Mouse (Mus musculus): Measurements from ENCODE around the gene Crip1. TPM values are rescaled to one million over a fixed set of nuclear protein-coding genes. Genes with fewer than 3 reads are reported as not detected.

Crip1 gene
- polyA plus RNA-seq, 2 experiments: 403 to 469 TPM

DNA sequence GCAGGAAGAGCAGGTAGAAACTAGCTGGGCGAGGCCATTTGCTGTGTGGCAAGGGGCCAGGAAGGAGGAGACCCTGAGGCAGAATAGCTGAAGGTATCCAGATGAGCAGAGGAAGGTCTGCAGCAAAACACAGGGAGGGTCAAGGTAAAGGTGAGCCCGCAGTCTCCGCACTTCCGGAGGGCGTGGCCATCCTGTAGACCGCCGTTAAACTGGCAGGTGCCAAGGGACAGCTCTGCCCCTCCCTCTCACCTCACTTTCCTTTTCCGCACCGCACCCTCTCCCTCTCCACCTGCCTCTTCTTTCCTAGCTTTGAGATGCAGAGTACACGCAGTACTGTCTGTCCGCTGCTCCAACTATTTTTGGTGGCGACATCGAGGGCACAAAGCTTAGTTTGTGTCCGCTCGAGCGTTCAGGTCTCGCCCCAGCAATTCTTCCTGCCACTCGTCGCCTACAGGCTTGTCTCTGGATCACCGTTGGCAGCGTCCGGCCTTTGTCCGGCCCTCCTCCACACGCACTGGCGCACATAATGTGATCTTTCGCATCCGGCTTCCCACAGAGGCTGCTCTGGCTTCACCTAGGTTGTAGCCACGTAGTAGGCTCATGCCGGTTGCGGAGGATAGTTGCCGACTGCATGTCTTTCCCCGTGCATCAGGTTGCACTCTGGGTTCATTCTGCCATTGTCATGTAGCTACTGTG is 9.1 kb downstream of the Crip1 start:
- Histone ChIP-seq H3K27me3 (ENCODE audit: control insufficient read depth, insufficient read depth, low read length) (no peaks in the 10 kb centered on the region), H3K4me3 (replicated peaks; ENCODE audit: low read length) (peak overlapping the region; percentile 48), H3K9me3 (ENCODE audit: control insufficient read depth, low read length) (no peaks in the 10 kb centered on the region), H3K4me2 (replicated peaks; ENCODE audit: low read depth, low read length, severe bottlenecking) (peak overlapping the region; percentile 95), H3K36me3 (ENCODE audit: control insufficient read depth, insufficient read depth, low read length) (no peaks in the 10 kb centered on the region), H3K9ac (ENCODE audit: low read depth, low read length, severe bottlenecking) (peak overlapping the region; percentile 68), H3K27ac (replicated peaks; ENCODE audit: low read depth, low read length) (peak overlapping the region; percentile 84), H3K4me1 (ENCODE audit: control insufficient read depth, insufficient read depth, low read length) (peaks cover 19% of the 10 kb centered on the region)
- TF ChIP-seq POLR2A (IDR thresholded peaks at IDR 0.05; ENCODE audit: borderline replicate concordance, extremely low read depth, insufficient read depth, insufficient read length): no peak
- DNase-seq (ENCODE audit: low spot score) (no peak), ATAC-seq (ENCODE audit: low FRiP score, low read depth) (peak; percentile 0; the same call in 1 of the 2 replicates)
- 6% methylated on average over 32 of the region's 32 CpGs for WGBS

DNA sequence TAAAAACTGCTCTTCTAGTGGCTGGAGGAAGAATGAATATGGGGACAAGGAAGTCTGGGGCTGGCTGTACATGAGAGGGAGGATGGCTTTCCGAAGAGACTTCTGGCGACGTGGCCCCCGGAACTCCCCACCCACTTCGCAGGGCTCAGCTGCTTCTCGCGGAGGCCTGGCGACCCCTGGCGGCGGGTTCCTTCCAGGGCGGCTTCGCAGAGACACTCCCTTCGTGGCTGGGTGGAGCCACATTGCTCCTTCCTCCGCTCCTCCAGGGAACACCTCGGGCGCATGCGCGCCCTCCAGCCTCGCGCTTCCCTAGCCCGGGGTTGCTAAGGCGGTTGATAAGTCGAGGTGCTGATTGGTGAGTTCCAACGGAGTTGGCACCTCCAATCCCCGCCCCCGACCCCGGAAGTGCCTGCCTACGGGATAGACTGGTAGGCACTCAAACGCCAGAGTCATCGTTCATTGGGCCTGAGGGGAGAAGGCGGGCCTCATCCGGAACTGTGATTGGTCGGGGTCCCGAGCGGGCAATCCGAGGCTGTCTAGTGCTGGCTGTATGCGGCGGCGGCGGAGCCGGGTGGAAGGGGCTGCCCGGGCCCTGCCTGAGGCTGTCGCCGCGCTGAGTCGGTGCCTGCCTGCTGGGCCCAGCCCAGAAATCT is 9.9 kb downstream of the Crip1 start, which contains the start of gene Tedc1:
Gene Tedc1, plus strand, starts transcription at position 535 of the 653 bp plus-strand sequence.
- WGBS: 3% methylated on average over 45 of the region's 46 CpGs
- H3K9ac ChIP-seq (ENCODE audit: low read depth, low read length, severe bottlenecking): peak within 1 kb of the TSS; percentile 68

DNA sequence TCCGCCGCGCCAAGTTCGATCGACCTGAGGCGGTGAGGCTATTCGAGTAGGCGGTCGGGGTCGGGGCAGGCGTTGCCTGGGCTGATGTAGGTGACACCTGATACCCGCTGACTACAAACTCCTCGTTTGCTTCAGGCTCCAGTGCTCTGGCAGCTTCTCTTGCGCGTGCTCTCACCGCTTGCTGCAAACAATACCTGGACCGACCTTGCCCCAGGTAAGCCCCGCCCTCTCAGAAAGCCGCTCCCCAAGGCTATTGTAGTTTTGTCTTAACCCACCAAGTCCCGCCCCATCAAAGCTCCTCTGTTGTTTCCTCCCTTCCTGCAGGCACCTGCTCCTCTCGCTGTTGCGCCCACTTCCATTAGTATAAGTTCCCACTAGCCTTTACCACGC is 10.4 kb downstream of the Crip1 start:
- peaks cover 17% of the 10 kb centered on the region for H3K4me1 ChIP-seq (ENCODE audit: control insufficient read depth, insufficient read depth, low read length)
- ATAC-seq (ENCODE audit: low FRiP score, low read depth): peak; percentile 17
- peaks cover 3% of the 10 kb centered on the region; the same call in 1 of the 2 replicates for H3K36me3 ChIP-seq (ENCODE audit: control insufficient read depth, insufficient read depth, low read length)
- DNase-seq (ENCODE audit: low spot score): no peak
- peak overlapping the region; percentile 95 for H3K4me2 ChIP-seq (replicated peaks; ENCODE audit: low read depth, low read length, severe bottlenecking)
- WGBS: under 1% methylated on average over 23 of the region's 23 CpGs
- peak overlapping the region; percentile 63 for H3K4me3 ChIP-seq (replicated peaks; ENCODE audit: low read length)
- H3K9ac ChIP-seq (ENCODE audit: low read depth, low read length, severe bottlenecking): peak overlapping the region; percentile 54
- H3K9me3 ChIP-seq (ENCODE audit: control insufficient read depth, low read length): no peaks in the 10 kb centered on the region
- TF ChIP-seq POLR2A (IDR thresholded peaks at IDR 0.05; ENCODE audit: borderline replicate concordance, extremely low read depth, insufficient read depth, insufficient read length): no peak
- H3K27ac ChIP-seq (replicated peaks; ENCODE audit: low read depth, low read length): no peak overlapping the region
- H3K27me3 ChIP-seq (ENCODE audit: control insufficient read depth, insufficient read depth, low read length): no peaks in the 10 kb centered on the region

More for the DNA sequence above, 9.9 kb downstream of the Crip1 start, which contains the start of gene Tedc1:
- H3K4me1 ChIP-seq (ENCODE audit: control insufficient read depth, insufficient read depth, low read length): peaks cover 19% of the 10 kb centered on the region
- no peaks in the 10 kb centered on the region for H3K36me3 ChIP-seq (ENCODE audit: control insufficient read depth, insufficient read depth, low read length)
- H3K27me3 ChIP-seq (ENCODE audit: control insufficient read depth, insufficient read depth, low read length): no peaks in the 10 kb centered on the region
- TF ChIP-seq POLR2A (IDR thresholded peaks at IDR 0.05; ENCODE audit: borderline replicate concordance, extremely low read depth, insufficient read depth, insufficient read length): peak; percentile 21; the same call in 1 of the 2 replicates
- ATAC-seq (ENCODE audit: low FRiP score, low read depth): peak; percentile 95
- peak within 1 kb of the TSS; percentile 95 for H3K4me2 ChIP-seq (replicated peaks; ENCODE audit: low read depth, low read length, severe bottlenecking)
- peak within 1 kb of the TSS; percentile 84 for H3K27ac ChIP-seq (replicated peaks; ENCODE audit: low read depth, low read length)
- peak; percentile 99 for DNase-seq (ENCODE audit: low spot score)
- peak within 1 kb of the TSS; percentile 63 for H3K4me3 ChIP-seq (replicated peaks; ENCODE audit: low read length)
- H3K9me3 ChIP-seq (ENCODE audit: control insufficient read depth, low read length): no peaks in the 10 kb centered on the region

DNA sequence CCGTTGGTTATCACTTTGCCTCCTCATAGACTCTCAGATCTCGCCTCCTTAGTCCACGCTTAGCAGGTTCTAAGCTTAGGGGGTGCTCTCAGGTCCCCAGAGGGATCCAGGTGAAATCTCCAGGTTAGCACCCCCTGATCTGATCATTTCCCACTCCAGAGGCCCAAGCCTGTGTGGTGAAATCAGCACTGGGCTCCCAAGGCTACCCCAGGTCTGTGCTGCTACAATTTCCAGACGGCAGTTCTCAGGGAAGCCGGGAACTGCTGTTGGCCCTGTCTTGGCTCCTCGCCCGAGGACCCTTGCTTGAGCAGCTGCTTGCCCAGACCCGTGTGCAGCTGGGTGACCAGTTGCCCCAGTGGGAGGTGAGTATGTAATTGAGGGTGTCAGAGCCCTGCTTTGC is 10.9 kb downstream of the Crip1 start:
- H3K4me1 ChIP-seq (ENCODE audit: control insufficient read depth, insufficient read depth, low read length): peaks cover 14% of the 10 kb centered on the region
- peaks cover 5% of the 10 kb centered on the region; the same call in 1 of the 2 replicates for H3K36me3 ChIP-seq (ENCODE audit: control insufficient read depth, insufficient read depth, low read length)
- H3K4me3 ChIP-seq (replicated peaks; ENCODE audit: low read length): peak overlapping the region; percentile 63
- no peaks in the 10 kb centered on the region for H3K9me3 ChIP-seq (ENCODE audit: control insufficient read depth, low read length)
- peak overlapping the region; percentile 95 for H3K4me2 ChIP-seq (replicated peaks; ENCODE audit: low read depth, low read length, severe bottlenecking)
- DNase-seq (ENCODE audit: low spot score) (no peak), ATAC-seq (ENCODE audit: low FRiP score, low read depth) (no peak)
- no peak for TF ChIP-seq POLR2A (IDR thresholded peaks at IDR 0.05; ENCODE audit: borderline replicate concordance, extremely low read depth, insufficient read depth, insufficient read length)
- 28% methylated on average over 8 of the region's 8 CpGs for WGBS
- H3K9ac ChIP-seq (ENCODE audit: low read depth, low read length, severe bottlenecking): peak overlapping the region; percentile 54
- H3K27ac ChIP-seq (replicated peaks; ENCODE audit: low read depth, low read length): no peak overlapping the region
- no peaks in the 10 kb centered on the region for H3K27me3 ChIP-seq (ENCODE audit: control insufficient read depth, insufficient read depth, low read length)

DNA sequence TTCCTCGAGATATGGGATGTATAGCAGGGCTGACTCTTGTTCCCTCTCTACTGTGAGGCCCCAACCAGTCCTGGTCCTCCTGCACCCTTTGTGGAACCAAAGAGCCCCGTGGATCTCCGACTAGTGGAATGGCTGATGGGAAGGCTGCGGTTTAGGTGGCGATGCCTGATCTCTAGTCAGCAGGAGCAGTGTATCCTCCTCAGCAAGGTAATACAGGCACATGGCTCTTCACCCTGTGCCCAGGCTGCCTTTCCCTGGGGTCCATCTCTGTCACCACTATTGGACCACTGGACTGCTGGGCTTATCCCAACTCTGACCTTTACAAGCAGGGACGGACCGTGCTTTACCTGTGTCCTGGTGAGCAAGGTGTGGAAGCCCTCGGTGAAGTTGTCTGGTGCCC is 11.4 kb downstream of the Crip1 start:
- Histone ChIP-seq H3K9ac (ENCODE audit: low read depth, low read length, severe bottlenecking) (no peak overlapping the region), H3K9me3 (ENCODE audit: control insufficient read depth, low read length) (no peaks in the 10 kb centered on the region), H3K4me1 (ENCODE audit: control insufficient read depth, insufficient read depth, low read length) (peaks cover 12% of the 10 kb centered on the region), H3K4me3 (replicated peaks; ENCODE audit: low read length) (no peak overlapping the region), H3K36me3 (ENCODE audit: control insufficient read depth, insufficient read depth, low read length) (peaks cover 5% of the 10 kb centered on the region; the same call in 1 of the 2 replicates), H3K27ac (replicated peaks; ENCODE audit: low read depth, low read length) (no peak overlapping the region), H3K4me2 (replicated peaks; ENCODE audit: low read depth, low read length, severe bottlenecking) (no peak overlapping the region), H3K27me3 (ENCODE audit: control insufficient read depth, insufficient read depth, low read length) (no peaks in the 10 kb centered on the region)
- no peak for TF ChIP-seq POLR2A (IDR thresholded peaks at IDR 0.05; ENCODE audit: borderline replicate concordance, extremely low read depth, insufficient read depth, insufficient read length)
- DNase-seq (ENCODE audit: low spot score) (no peak), ATAC-seq (ENCODE audit: low FRiP score, low read depth) (no peak)
- 94% methylated on average over 8 of the region's 8 CpGs for WGBS
